Mouse (Mus musculus) heart, postnatal 10 days (tissue): ENCODE measurements at regions not wholly inside any gene's neighbourhood (a gene's known extent, or its start where the extent isn't known, plus 50 kb on each side); places are given as distances from the start of the nearest gene placed in this dataset.
A peak's percentile ranks its signal among the peaks of the same experiment; 100 is the strongest.

Experiments used
- DNase-seq, 2 experiments: peaks; one replicate each; pipeline ENCODE4 v3.0.0; 2021
- intact Hi-C: fragments of 180-260 bp; cut with DNase I; formaldehyde crosslinking; loops from one replicate; pipeline ENCODE4 v1.15.1; 2025

- intact Hi-C loops: no loop called here
- DNase-seq: peak in 1 of 2 experiments; percentile 29
Measured at GRCm38 (mm10) chr2:159598080-159598479, 735.9 kb downstream of the Gm826 start.

DNA sequence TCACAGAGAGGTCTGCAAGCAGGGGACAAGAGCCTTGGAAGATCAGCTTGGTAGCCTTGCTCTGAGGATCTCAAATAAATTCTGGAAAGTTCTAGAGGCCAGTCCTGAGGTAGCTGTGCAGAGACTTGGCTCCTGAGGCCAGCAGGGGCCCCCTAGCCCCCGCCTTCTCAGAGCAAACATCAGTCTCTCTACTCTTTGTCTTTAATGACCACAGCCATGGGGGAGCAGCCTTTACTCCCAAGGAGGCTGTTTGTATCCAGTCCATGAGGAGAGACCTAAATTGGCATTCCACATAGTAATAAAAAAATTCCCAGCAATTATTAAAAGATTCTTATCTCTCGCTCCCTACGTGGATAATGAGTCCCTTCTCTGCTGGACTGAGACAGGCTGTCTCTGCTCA, 726.8 kb downstream of the Gm826 start:
- intact Hi-C loops: no loop called here
- DNase-seq: no peak

- intact Hi-C loops: no loop called here
- no peak for DNase-seq
Measured at GRCm38 (mm10) chr2:159610451-159610850, 723.5 kb downstream of the Gm826 start.

DNA sequence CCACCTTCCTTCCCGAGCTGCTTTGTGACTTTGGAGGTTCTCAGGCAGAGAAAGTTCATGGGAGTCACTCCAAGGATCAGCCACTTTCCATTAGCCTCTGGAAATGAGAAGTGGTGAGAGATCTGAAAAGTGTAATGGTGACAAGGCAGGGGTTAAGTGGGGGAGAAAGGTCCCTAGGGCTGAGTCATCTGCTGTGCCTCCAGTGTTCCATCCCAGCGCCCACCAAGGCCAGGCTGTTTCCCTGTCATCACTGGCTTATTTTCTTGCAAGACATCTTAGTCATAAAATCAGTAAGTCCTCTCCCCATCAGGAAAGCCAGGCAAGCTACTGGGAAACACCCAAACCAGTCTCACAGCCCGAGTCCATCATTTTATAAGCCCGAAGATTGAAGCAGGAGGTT, 717.3 kb downstream of the Gm826 start:
- DNase-seq: no peak
- intact Hi-C loops: no loop called here

DNA sequence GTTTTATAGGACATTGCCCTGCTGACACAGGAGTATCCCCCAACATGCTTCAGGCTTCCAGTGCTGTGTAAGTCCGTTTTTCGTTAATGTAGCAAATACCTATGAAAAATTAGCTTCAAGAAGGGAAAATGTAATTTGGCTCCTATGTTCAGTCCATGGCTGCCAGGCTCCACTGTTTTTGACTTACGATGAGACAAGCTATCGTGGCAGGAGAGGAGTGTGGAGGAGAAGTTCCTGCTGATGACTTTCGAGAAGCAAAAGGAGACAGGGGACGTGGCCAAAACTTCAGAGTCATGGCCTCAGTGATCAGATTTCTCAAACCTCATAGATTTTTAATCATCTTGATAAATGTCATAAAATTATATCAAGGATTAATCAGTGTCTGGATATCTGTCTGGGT, 712.7 kb downstream of the Gm826 start:
- DNase-seq: no peak

GRCm38 (mm10) chr2:159622141-159622669, 711.8 kb downstream of the Gm826 start:
- DNase-seq: no peak
- intact Hi-C loops: no loop called here

More for the DNA sequence above, 712.7 kb downstream of the Gm826 start:
- intact Hi-C loops: no loop called here

DNA sequence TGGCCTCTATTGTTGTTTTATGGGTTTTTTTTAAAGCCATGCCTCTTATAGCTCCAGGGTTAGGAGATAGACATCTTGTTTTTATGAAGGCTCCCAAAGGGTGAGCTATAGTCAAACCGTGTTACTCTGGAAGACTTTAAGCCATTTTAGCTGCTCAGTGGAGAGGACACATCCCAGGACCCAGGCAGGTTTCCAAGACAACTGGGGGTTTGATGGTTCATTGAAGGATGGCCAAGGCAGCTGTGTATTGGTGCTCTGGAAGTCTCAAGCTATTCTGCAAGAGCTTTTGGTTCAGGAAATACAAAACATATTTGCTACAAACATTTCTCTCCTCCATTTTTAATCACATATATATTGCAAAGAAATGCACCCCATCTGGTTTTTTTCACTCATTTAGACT, 708.7 kb downstream of the Gm826 start:
- peak; percentile 15 to 24 for DNase-seq
- intact Hi-C loops: no loop called here

- peak; percentile 48 to 53 for DNase-seq
- intact Hi-C loops: loop anchor here (5.0 kb wide), 2 partner anchors 721 to 946 kb away; partner anchors contain the start of gene Mafb
Measured at GRCm38 (mm10) chr2:159645861-159646260, 688.1 kb downstream of the Gm826 start.

DNA sequence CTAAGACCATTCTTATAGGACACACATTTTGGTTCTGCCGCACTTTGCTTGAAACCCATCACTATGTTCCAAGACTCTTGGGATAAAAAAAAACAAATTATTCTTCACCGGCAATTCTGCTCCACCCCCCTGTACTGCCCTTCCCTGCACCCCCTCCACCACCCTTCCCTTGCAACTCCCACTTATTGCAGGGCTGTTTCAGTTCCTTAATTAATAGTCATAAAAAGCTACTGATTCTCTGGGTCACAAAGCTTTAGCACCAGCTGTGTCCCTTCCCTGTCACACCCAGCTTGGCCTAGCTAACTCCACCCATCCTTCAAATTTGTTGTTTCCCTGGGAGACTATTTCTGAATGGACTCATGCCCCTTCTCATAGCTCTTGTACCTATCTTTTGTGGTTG, 687.4 kb downstream of the Gm826 start:
- intact Hi-C loops: loop anchor here (5.0 kb wide), 2 partner anchors 721 to 946 kb away; partner anchors contain the start of gene Mafb
- peak; percentile 2 to 6 for DNase-seq

- DNase-seq: no peak
- intact Hi-C loops: no loop called here
Measured at GRCm38 (mm10) chr2:159652243-159652642, 681.7 kb downstream of the Gm826 start.

DNA sequence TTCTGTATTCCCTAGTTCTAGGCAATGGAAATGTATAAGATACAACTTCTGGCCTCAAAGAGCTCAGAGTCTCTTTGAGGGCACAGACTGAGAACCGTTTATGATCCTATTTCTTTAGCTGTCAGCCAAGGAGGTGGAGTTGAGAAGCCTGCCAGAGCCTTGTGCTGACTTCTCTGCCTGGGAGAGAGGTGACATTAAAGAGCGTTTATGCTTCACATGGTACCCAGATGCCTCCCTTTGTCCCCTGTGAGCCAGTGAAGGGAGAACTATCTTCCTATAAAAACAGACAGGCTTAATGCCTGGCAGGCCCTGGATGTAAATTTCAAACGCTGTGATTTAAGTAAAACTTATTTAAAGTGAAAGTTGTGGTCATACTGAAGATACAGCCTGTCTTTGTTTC, 657.1 kb downstream of the Gm826 start:
- intact Hi-C loops: no loop called here
- DNase-seq: no peak

GRCm38 (mm10) chr2:159680641-159681040, 653.3 kb downstream of the Gm826 start:
- intact Hi-C loops: no loop called here
- DNase-seq: no peak

GRCm38 (mm10) chr2:159703100-159703499, 630.9 kb downstream of the Gm826 start:
- intact Hi-C loops: no loop called here
- no peak for DNase-seq

GRCm38 (mm10) chr2:159708141-159708540, 625.8 kb downstream of the Gm826 start:
- intact Hi-C loops: no loop called here
- peak; percentile 61 to 68 for DNase-seq

GRCm38 (mm10) chr2:159714633-159715032, 619.3 kb downstream of the Gm826 start:
- no peak for DNase-seq
- intact Hi-C loops: no loop called here

DNA sequence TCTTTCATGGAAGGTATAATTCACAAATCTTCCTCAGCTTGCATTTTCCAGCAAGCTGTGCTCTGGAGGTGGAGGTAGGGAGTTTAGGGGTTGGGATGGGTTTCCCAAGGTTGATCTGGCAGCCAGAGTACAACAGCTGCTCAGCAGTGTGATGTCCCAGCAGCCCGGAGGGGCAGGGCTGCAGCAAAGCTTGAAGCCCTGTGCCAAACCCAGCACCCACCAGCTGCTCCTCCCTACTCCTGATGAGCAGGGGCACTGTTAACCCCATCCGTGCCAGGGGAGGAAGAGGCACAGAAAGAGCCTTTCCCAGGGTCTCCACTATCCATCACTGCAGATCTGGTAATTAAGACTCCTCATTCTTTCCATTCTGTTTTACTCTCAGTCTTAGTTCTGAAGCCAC, 615.2 kb downstream of the Gm826 start:
- intact Hi-C loops: no loop called here
- no peak for DNase-seq

DNA sequence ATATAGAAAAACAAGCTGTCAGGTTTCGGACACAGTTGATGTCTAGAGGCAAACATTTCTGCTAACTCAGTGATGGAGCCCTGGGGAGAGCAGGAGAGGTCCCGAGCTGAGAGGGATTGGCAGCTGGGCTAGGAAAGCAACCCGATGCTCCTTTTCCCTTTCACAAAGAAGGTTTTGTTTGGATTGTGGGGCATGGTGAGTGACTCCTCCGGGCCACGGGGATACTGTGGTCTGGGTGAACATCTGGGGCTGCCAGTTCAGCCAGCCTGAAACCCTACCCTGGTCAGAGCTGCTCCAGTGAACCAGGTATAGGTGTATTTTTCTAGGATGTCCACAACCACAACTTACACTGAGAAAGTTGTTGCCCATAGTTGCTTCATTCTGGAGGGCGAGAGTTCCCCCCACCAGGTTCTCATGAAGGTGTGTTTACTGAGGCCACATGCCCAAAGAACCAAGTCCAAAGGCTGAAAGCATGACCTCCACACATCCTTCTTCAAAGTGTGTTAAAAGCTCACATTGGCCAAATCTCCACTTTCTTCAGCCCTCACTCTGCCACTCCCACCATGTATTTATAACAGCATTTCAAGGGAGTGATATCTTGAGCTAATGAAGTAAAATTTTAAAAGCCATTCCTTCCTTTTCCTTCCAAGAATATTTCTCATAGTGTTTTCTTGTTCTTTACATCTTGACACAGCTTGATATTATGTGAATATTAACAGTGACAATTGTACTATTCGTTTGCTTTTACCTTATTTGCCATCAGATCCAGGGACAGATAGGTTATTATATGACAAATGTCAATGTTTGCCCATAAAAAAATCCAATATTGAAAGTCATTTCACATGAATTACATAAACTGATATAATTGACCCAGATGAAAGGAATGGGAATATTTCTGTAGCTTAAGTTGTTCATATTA, 608.5 kb downstream of the Gm826 start:
- intact Hi-C loops: no loop called here

DNA sequence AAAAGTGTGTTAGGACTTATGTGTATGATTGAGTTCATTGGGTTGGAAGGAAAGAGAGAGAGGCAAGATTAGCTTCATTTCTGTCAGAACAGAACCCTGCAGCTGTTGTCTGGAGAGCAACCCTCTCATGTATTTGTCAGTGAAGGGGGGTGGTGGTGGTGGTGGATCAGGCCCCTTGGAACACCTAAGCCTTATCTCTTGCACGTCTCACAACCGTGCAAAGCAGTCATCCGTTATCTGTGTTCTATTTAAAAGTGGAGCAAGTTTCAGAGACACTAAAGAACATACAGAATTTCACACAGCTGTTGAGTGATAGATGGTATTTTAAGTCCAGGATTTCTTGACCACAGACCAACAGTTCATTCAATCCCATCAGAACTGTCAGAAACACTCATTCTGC, 604.7 kb downstream of the Gm826 start:
- intact Hi-C loops: no loop called here
- DNase-seq: no peak

More for the DNA sequence above, 608.5 kb downstream of the Gm826 start:
- DNase-seq: no peak

GRCm38 (mm10) chr2:159730221-159730620, 603.7 kb downstream of the Gm826 start:
- intact Hi-C loops: no loop called here
- DNase-seq: no peak

GRCm38 (mm10) chr2:159731305-159731704, 602.7 kb downstream of the Gm826 start:
- intact Hi-C loops: no loop called here
- peak in 1 of 2 experiments; percentile 11 for DNase-seq

DNA sequence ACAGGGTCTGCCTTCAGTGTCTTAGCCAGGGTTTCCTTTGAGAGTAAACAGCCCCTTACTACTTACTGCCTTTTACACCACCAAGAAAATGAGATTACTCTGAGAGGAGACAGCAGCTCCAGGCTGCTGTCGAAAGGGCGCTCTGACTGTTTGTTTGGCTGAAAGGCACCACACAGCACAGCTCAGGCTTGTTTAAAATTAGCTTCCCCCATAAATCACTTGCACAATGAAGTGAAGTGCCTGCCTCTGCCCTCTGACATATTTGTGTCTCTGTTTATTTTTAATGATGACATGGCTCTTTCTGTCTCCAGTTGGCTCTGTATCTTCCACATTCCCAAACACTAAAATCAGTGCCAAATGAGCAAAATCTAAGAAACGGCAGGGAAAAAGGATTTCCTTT, 601.5 kb downstream of the Gm826 start:
- peak; percentile 29 to 32 for DNase-seq
- intact Hi-C loops: no loop called here

DNA sequence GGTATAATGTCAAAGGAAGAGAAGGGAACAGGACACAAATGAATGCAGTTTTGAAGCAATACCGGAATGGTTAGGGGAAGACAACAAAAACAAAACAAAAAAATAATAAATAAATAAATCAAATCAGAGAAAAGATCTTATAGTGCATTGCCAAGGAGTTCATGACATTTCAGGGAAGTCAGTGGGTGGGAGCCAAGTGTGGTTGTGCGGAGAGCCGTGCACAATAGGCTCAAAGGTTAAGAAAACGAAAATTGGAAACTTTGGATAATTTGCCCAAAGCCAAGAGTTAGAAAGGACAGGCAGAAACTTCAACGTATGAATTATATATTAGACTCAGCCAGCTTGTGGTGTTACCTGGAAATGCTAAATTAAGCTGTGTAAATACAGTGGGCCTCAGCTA, 599.4 kb downstream of the Gm826 start:
- no peak for DNase-seq
- intact Hi-C loops: no loop called here
